Mouse (Mus musculus) spleen, postnatal 10 days (tissue): ENCODE measurements around the gene Dcun1d4.
"Not testable (repeated sequence)": the region's sequence is repeated elsewhere in the genome, so short reads cannot be mapped to it uniquely, and the experiment has no call there.

Source experiments
- DNase-seq, 2 experiments: peaks; one replicate each; pipeline ENCODE4 v3.0.0; 2021 to 2022; ENCODE audit warnings: low spot score in 2 of 2

The Dcun1d4 gene

GRCm38 (mm10) chr5:73480700-73481099 is at the start of gene Dcun1d4:
Gene Dcun1d4 (plus strand): TSS chr5:73481000.
- DNase-seq, result no peak

GRCm38 (mm10) chr5:73431581-73431980 is 49.2 kb upstream of the Dcun1d4 start:
- peak; percentile 19 to 67 for DNase-seq

- no peak for DNase-seq
Measured at GRCm38 (mm10) chr5:73432805-73433204, 48.0 kb upstream of the Dcun1d4 start.

- DNase-seq, result no peak
Measured at GRCm38 (mm10) chr5:73434764-73435163, 46.0 kb upstream of the Dcun1d4 start.

GRCm38 (mm10) chr5:73442176-73442575 is 38.6 kb upstream of the Dcun1d4 start:
- DNase-seq, result no peak

- DNase-seq, result no peak
Measured at GRCm38 (mm10) chr5:73450276-73450675, 30.5 kb upstream of the Dcun1d4 start.

GRCm38 (mm10) chr5:73454502-73455306 is 26.1 kb upstream of the Dcun1d4 start:
- no peak for DNase-seq

- no peak for DNase-seq
Measured at GRCm38 (mm10) chr5:73455307-73455687, 25.5 kb upstream of the Dcun1d4 start.

GRCm38 (mm10) chr5:73468462-73469433 is 12.1 kb upstream of the Dcun1d4 start:
- DNase-seq, result no peak

- DNase-seq, result no peak
Measured at GRCm38 (mm10) chr5:73474412-73475405, 6.1 kb upstream of the Dcun1d4 start.

- no peak for DNase-seq
Measured at GRCm38 (mm10) chr5:73481401-73481800, 601 bp downstream of the Dcun1d4 start.

GRCm38 (mm10) chr5:73482381-73482780 is 1.6 kb downstream of the Dcun1d4 start:
- not testable (repeated sequence) for DNase-seq

GRCm38 (mm10) chr5:73484016-73484615 is 3.3 kb downstream of the Dcun1d4 start:
- DNase-seq, result no peak

GRCm38 (mm10) chr5:73486451-73486850 is 5.7 kb downstream of the Dcun1d4 start:
- DNase-seq, result no peak

GRCm38 (mm10) chr5:73489915-73490314 is 9.1 kb downstream of the Dcun1d4 start:
- DNase-seq, result no peak

- DNase-seq, result peak; percentile 93 to 98
Measured at GRCm38 (mm10) chr5:73490596-73491073, 9.8 kb downstream of the Dcun1d4 start.

GRCm38 (mm10) chr5:73491074-73491836 is 10.5 kb downstream of the Dcun1d4 start:
- DNase-seq, result no peak

GRCm38 (mm10) chr5:73491837-73492720 is 11.3 kb downstream of the Dcun1d4 start:
- DNase-seq, result peak; percentile 40 to 79

- no peak for DNase-seq
Measured at GRCm38 (mm10) chr5:73497401-73497800, 16.6 kb downstream of the Dcun1d4 start.
